Comparison of ENCODE assay signal across 52 mouse cellular contexts in genomic region chr2:85409369-85409768, GRCm38 (mm10). TPM values are rescaled to one million over a fixed set of nuclear protein-coding genes. Genes with fewer than 3 reads are reported as not detected.
"Had no signal": no experiment of that assay in that cellular context is flagged by ENCODE, and none has a peak within 500 bp of the region (broad histone marks: within the 10 kb centered on the region; RNA-seq: fewer than 3 reads in every experiment).

Gene Olfr992, minus strand, starts transcription at chr2:85409469.

- H3K4me3 ChIP-seq: heart, embryonic 10.5 days; heart, embryonic 12.5 days; heart, embryonic 13.5 days; heart, embryonic 15.5 days; hindbrain, embryonic 10.5 days; hindbrain, embryonic 12.5 days; hindbrain, embryonic 13.5 days; hindbrain, embryonic 15.5 days; intestine, embryonic 15.5 days; kidney, embryonic 15.5 days; layer of hippocampus, adult 2 months; left cerebral cortex, adult 2 months had no signal

- H3K27ac ChIP-seq: heart, embryonic 10.5 days; heart, embryonic 13.5 days; heart, embryonic 15.5 days; hindbrain, embryonic 10.5 days; hindbrain, embryonic 12.5 days; hindbrain, embryonic 13.5 days; hindbrain, embryonic 14.5 days; hindbrain, embryonic 15.5 days; hindbrain, postnatal 0 days; intestine, embryonic 15.5 days; kidney, embryonic 15.5 days; kidney, postnatal 0 days; layer of hippocampus, adult 2 months; left cerebral cortex, adult 2 months had no signal

- DNase-seq: heart, postnatal 10 days; heart, postnatal 14 days; heart, postnatal 36 days; heart, postnatal 4 days; kidney, adult 11 months; kidney, adult 18-20 months; kidney, adult 2 months; kidney, adult 8-10 months; kidney, adult 9 months; kidney, postnatal 10 days; kidney, postnatal 14 days; kidney, postnatal 25 days; kidney, postnatal 36 days; kidney, postnatal 4 days; layer of hippocampus, adult 9-11 months; layer of hippocampus, postnatal 36 days had no signal

- H3K9ac ChIP-seq: heart, embryonic 12.5 days; heart, embryonic 13.5 days; heart, embryonic 15.5 days; hindbrain, embryonic 12.5 days; hindbrain, embryonic 13.5 days; hindbrain, embryonic 14.5 days; hindbrain, embryonic 15.5 days; intestine, embryonic 15.5 days; kidney, embryonic 15.5 days had no signal

- H3K27me3 ChIP-seq: heart, embryonic 12.5 days; heart, embryonic 13.5 days; heart, embryonic 15.5 days; hindbrain, embryonic 12.5 days; hindbrain, embryonic 13.5 days; hindbrain, embryonic 15.5 days; intestine, embryonic 15.5 days; kidney, embryonic 15.5 days had no signal

- H3K4me1 ChIP-seq: heart, embryonic 10.5 days; heart, embryonic 12.5 days; heart, embryonic 13.5 days; heart, embryonic 15.5 days; hindbrain, embryonic 10.5 days; hindbrain, embryonic 12.5 days; hindbrain, embryonic 13.5 days; hindbrain, embryonic 15.5 days; intestine, embryonic 15.5 days; kidney, embryonic 15.5 days had no signal

- H3K36me3 ChIP-seq: heart, embryonic 10.5 days; heart, embryonic 12.5 days; heart, embryonic 13.5 days; heart, embryonic 15.5 days; hindbrain, embryonic 10.5 days; hindbrain, embryonic 12.5 days; hindbrain, embryonic 13.5 days; hindbrain, embryonic 15.5 days; intestine, embryonic 15.5 days; kidney, embryonic 15.5 days had no signal

- H3K9me3 ChIP-seq: heart, embryonic 10.5 days; heart, embryonic 12.5 days; heart, embryonic 13.5 days; heart, embryonic 15.5 days; hindbrain, embryonic 10.5 days; hindbrain, embryonic 12.5 days; hindbrain, embryonic 13.5 days; hindbrain, embryonic 15.5 days; intestine, embryonic 15.5 days; kidney, embryonic 15.5 days had no signal

- H3K4me2 ChIP-seq: heart, embryonic 11.5 days; heart, embryonic 12.5 days; heart, embryonic 13.5 days; heart, embryonic 15.5 days; hindbrain, embryonic 12.5 days; hindbrain, embryonic 13.5 days; hindbrain, embryonic 14.5 days; hindbrain, embryonic 15.5 days; intestine, embryonic 15.5 days; kidney, embryonic 15.5 days had no signal

RNA-seq across cellular contexts. Expression of gene Olfr992, which starts in this region (rescaled TPM):
- total RNA-seq: heart, postnatal 10 days; heart, postnatal 14 days; heart, postnatal 25 days; heart, postnatal 36 days; heart, postnatal 4 days; hematopoietic stem cell, adult 5-6 weeks; hindbrain, postnatal 0 days; layer of hippocampus, adult 18-20 months; layer of hippocampus, adult 2 months; layer of hippocampus, adult 8-10 months; layer of hippocampus, postnatal 10 days; layer of hippocampus, postnatal 14 days; layer of hippocampus, postnatal 25 days; layer of hippocampus, postnatal 36 days; left cerebral cortex, adult 18-20 months; left cerebral cortex, adult 2 months had no signal
- polyA plus RNA-seq: heart, embryonic 10.5 days; heart, embryonic 11.5 days; heart, embryonic 12.5 days; heart, embryonic 13.5 days; heart, embryonic 14.5 days; heart, embryonic 15.5 days; heart, embryonic 16.5 days; heart, postnatal 0 days; hindbrain, embryonic 10.5 days; hindbrain, embryonic 11.5 days; hindbrain, embryonic 12.5 days; hindbrain, embryonic 13.5 days; hindbrain, embryonic 14.5 days; hindbrain, embryonic 15.5 days; hindbrain, embryonic 16.5 days; hindbrain, postnatal 0 days; inflammation-experienced regulatory T-cells, adult 6 months; intestine, embryonic 14.5 days; intestine, embryonic 15.5 days; intestine, embryonic 16.5 days; intestine, postnatal 0 days; kidney, adult 2 months; kidney, embryonic 14.5 days; kidney, embryonic 15.5 days; kidney, embryonic 16.5 days; kidney, postnatal 0 days; large intestine, adult 2 months had no signal
